Mouse (Mus musculus): ENCODE results near the gene Crip2.

The Crip2 gene

GRCm38 (mm10) chr12:113185442-113186291 lies 45.6 kb downstream of the Crip2 start, which contains the start of gene Tmem121:
Gene Tmem121, plus strand, starts transcription at chr12:113185930.
- DNase-seq (ENCODE audit: low read depth) = no peak

DNA sequence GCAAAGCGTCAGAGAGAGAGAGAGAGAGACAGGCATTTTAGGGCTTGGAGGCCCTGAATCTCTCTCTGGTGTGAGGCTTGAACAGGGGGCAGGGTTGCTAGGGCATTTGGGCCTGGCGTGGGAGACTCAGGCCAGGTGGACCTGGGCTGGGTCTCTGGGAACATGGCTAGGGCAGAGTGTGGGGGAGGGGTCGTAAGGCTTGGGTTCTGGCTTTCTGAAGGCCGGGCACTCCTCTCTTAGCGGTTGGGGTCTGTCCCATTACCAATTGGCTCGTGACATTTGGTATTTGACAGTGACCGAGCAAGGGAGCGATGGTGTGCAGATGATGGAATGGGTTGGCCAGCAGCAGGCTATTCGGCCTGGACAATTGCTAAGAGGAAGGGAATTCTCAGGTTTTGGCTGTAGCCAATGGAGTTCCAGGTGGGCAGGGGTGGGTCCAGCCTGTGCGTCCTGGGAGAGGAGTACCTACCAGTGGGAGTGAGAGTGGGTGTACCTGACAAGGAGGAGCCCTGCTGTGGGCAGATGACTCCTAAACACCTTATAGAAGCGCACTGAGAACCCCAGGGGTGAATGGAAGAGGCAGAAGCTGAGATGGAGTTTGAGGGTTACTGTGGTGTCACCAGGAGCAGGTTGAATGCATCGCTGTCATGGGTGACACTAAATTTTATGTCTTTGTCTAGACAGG lies 46.4 kb downstream of the Crip2 start:
- no peak for DNase-seq (ENCODE audit: low read depth)

GRCm38 (mm10) chr12:113187011-113187375 lies 47.0 kb downstream of the Crip2 start:
- DNase-seq (ENCODE audit: low read depth) = no peak

DNA sequence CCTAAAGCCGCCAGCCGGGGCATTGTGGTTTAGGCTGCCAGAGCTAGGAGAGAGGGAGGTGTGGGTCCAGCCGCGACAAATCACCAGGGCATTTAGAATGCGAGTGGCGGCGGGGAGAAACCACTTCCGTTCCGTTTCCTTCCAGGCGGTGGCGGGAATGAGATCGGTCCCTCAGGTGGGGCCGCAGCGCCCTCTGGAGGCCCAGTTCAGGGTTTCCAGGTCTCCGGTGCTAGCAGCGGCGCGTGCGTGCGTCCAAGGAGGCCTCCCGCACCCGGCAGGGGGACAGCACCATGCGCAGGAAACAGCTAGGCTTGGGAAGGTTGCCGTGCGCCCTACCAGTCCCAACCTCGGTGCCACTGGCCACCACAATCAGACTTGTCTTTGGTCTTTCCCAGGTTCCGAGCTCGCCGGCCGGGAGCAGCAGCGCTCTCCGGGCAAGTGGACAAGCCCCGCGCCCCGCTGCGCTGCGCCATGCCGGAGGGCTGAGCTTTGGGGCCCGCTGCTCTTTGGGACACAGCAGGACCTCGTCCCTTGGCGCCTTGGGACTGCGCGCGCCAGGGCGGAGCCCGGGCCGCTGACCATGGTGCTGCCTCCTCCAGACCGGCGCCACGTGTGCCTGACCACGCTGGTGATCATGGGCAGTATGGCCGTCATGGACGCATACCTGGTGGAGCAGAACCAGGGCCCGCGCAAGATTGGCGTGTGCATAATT lies 47.7 kb downstream of the Crip2 start:
- DNase-seq (ENCODE audit: low read depth) = no peak

DNA sequence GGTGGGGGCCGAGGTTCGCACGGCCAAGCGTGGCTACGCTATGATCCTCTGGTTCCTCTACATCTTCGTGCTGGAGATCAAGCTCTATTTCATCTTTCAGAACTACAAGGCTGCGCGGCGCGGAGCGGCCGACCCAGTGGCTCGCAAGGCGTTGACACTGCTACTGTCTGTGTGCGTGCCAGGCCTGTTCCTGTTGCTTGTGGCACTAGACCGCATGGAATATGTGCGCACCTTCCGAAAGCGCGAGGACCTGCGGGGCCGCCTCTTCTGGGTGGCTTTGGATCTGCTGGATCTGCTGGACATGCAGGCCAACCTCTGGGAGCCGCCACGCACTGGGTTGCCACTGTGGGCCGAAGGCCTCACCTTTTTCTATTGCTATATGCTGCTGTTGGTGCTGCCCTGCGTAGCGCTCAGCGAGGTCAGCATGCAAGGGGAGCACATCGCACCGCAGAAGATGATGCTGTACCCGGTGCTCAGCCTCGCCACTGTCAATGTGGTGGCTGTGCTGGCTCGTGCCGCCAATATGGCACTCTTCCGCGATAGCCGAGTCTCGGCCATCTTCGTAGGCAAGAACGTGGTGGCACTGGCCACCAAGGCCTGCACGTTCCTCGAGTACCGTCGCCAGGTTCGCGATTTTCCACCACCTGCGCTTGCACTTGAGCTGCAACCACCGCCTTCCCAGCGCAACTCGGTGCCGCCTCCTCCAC lies 48.5 kb downstream of the Crip2 start:
- no peak for DNase-seq (ENCODE audit: low read depth)

DNA sequence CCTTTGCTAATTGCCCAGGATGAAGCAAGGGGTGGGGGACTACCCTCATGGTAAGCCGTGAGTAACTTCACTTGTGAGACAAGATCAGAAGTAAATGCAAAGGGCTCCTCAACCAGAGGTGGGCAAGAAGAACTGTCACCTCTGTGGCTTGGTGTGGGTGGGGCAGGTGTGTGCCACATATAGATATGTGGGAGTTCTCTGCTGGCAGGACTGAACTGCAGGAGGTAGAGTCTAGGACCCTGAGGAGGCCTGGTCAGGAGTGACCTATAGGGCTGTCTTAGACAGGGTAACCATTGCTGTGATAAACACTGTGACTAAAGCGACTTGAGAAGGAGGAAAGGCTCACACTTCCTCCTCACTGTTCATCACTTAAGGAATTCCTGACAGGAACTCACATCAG lies 53.4 kb downstream of the Crip2 start:
- no peak for DNase-seq (ENCODE audit: low read depth)

Measured in fibroblast of lung, adult 2 months (primary cell).